Mouse (Mus musculus) neural tube, embryonic 11.5 days (tissue): ENCODE measurements around the gene Epas1. TPM values are rescaled to one million over a fixed set of nuclear protein-coding genes. Genes with fewer than 3 reads are reported as not detected.

Source experiments
- ATAC-seq: fragments of 200-750 bp; cut with Nextera tagmentation; 2 replicates; pipeline ENCODE4 v1.8.0; 2017; ENCODE audit warnings: moderate number of reproducible peaks, mild to moderate bottlenecking, moderate TSS enrichment, moderate library complexity; ENCODE audit not compliant: insufficient read depth, low FRiP score, low TSS enrichment
- DNase-seq: peaks from one replicate; pipeline ENCODE4 v3.0.0-alpha.2; 2015; ENCODE audit warnings: low spot score
- H3K27ac ChIP-seq: fragments of 300-500 bp; sonication (generic); 2 replicates; pipeline ENCODE4 v1.5.1; 2014; ENCODE audit warnings: low read depth, mild to moderate bottlenecking, low read length
- H3K27me3 ChIP-seq: fragments of 300-500 bp; sonication (generic); 2 replicates; pipeline ENCODE4 v1.6.1; 2014; ENCODE audit warnings: mild to moderate bottlenecking, low read length, mixed read lengths; ENCODE audit not compliant: control insufficient read depth, insufficient read depth
- H3K36me3 ChIP-seq: fragments of 300-500 bp; sonication (generic); 2 replicates; pipeline ENCODE4 v1.6.1; 2014; ENCODE audit warnings: mild to moderate bottlenecking, low read length, moderate library complexity, mixed read lengths; ENCODE audit not compliant: control insufficient read depth, insufficient read depth
- H3K4me1 ChIP-seq: fragments of 300-500 bp; sonication (generic); 2 replicates; pipeline ENCODE4 v1.6.1; 2014; ENCODE audit warnings: low read length, mixed read lengths; ENCODE audit not compliant: control insufficient read depth, insufficient read depth
- H3K4me2 ChIP-seq: fragments of 300-500 bp; sonication (generic); 2 replicates; pipeline ENCODE4 v1.6.1; 2014; ENCODE audit warnings: low read depth, mild to moderate bottlenecking, moderate library complexity
- H3K4me3 ChIP-seq: fragments of 300-500 bp; sonication (generic); 2 replicates; pipeline ENCODE4 v1.5.1; 2014; ENCODE audit warnings: low read depth, low read length
- H3K9ac ChIP-seq: fragments of 300-500 bp; sonication (generic); 2 replicates; pipeline ENCODE4 v1.6.1; 2014; ENCODE audit warnings: mild to moderate bottlenecking, low read length
- H3K9me3 ChIP-seq: fragments of 300-500 bp; sonication (generic); 2 replicates; pipeline ENCODE4 v1.6.1; 2016; ENCODE audit warnings: low read length; ENCODE audit not compliant: control insufficient read depth
- WGBS: fragments of 180-500 bp; shearing (Covaris S2); extraction: QIAGEN DNeasy Blood & Tissue Kit; methylation state at CpG from one replicate; pipeline ENCODE4 v1.1.7; 2014; 5-methylcytosine and 5-hydroxymethylcytosine counted together
- polyA plus RNA-seq: library from polyadenylated mRNA; unstranded; fragments of >200 nt; fragmentation: Nextera tagmentation; extraction: Ambion mirVana; gene quantifications from 2 replicates; pipeline ENCODE4 v1.2.1, GENCODE M21; 2014

Epas1 gene
- polyA plus RNA-seq, 1 experiment from 2014 or later, result 8.7 TPM

GRCm38 (mm10) chr17:86826376-86826775 lies 72.9 kb downstream of the Epas1 start:
- no peak for DNase-seq
- Histone ChIP-seq H3K4me2 (no peak overlapping the region), H3K27ac (no peak overlapping the region), H3K4me3 (no peak overlapping the region), H3K27me3 (no peaks in the 10 kb centered on the region), H3K36me3 (no peaks in the 10 kb centered on the region), H3K4me1 (no peaks in the 10 kb centered on the region), H3K9ac (no peak overlapping the region), H3K9me3 (no peaks in the 10 kb centered on the region)
- WGBS, result 94% methylated on average over 17 of the region's 17 CpGs
- no peak for ATAC-seq

DNA sequence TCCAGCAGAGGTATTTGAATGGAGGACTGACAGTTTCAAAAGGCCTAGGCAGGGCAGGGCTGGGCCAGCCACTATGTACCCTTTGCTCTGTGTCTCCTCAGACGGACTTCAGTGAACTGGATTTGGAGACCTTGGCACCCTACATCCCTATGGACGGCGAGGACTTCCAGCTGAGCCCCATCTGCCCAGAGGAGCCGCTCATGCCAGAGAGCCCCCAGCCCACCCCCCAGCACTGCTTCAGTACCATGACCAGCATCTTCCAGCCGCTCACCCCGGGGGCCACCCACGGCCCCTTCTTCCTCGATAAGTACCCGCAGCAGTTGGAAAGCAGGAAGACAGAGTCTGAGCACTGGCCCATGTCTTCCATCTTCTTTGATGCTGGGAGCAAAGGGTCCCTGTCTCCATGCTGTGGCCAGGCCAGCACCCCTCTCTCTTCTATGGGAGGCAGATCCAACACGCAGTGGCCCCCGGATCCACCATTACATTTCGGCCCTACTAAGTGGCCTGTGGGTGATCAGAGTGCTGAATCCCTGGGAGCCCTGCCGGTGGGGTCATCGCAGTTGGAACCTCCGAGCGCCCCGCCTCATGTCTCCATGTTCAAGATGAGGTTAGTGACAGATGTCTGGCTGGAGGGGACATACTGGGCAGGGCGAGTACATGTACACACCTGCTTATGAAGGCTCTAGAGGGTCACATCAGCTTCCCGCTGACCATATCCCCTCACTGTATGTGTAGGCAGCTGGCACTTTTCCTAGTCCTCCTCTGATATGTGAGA lies 74.1 kb downstream of the Epas1 start:
- no peaks in the 10 kb centered on the region for H3K4me1 ChIP-seq
- 89% methylated on average over 19 of the region's 19 CpGs for WGBS
- no peak overlapping the region for H3K4me2 ChIP-seq
- no peaks in the 10 kb centered on the region for H3K27me3 ChIP-seq
- H3K9me3 ChIP-seq, result no peaks in the 10 kb centered on the region
- DNase-seq (no peak), ATAC-seq (no peak)
- H3K27ac ChIP-seq, result no peak overlapping the region
- no peak overlapping the region for H3K9ac ChIP-seq
- no peak overlapping the region for H3K4me3 ChIP-seq
- no peaks in the 10 kb centered on the region for H3K36me3 ChIP-seq

- WGBS, result 94% methylated on average over 11 of the region's 11 CpGs
- Histone ChIP-seq H3K4me2 (no peak overlapping the region), H3K36me3 (no peaks in the 10 kb centered on the region), H3K4me3 (no peak overlapping the region), H3K4me1 (no peaks in the 10 kb centered on the region), H3K27ac (no peak overlapping the region), H3K9me3 (no peaks in the 10 kb centered on the region), H3K9ac (no peak overlapping the region), H3K27me3 (no peaks in the 10 kb centered on the region)
- ATAC-seq (no peak), DNase-seq (no peak)
Measured at GRCm38 (mm10) chr17:86828500-86828899, 75.0 kb downstream of the Epas1 start.

DNA sequence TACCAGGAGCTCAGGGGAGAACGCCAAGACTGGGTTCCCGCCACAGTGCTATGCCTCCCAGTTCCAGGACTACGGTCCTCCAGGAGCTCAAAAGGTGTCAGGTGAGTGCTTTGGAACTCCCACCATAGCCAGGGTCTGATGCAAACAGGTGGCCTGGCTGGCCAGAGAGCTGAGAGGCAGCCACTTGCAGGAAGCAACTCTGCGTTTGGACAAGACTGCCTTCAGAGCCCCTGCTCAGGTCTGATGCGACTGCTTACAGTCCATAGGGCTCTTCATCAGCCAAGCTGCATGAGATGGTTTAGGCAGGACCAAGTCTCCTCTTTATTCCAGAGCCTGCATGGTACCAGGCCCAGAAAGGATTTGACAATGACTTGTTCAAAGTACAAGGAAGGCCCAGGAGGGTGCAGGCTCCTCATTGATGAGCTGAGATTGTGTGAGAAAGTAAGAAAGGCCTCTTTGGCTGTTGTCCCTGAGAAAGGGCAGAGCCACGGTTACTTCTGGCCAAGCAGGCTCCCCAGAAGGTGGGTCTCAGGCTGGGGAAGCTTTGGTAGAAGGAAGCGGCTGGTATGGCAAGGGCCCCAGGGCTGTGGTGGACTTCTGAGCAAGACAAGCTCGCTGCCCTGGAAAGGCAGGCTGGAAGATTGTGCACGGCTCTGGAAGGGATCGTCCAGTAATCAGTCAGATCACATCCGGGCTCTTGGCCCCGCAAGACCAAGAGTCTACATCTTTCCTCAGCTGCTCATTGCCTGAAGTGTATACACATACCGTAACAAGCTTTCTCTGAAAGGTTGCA lies 76.1 kb downstream of the Epas1 start:
- Histone ChIP-seq H3K27me3 (no peaks in the 10 kb centered on the region), H3K4me1 (no peaks in the 10 kb centered on the region), H3K9ac (no peak overlapping the region), H3K4me2 (no peak overlapping the region), H3K4me3 (no peak overlapping the region), H3K36me3 (no peaks in the 10 kb centered on the region), H3K27ac (no peak overlapping the region), H3K9me3 (no peaks in the 10 kb centered on the region)
- no peak for ATAC-seq
- DNase-seq, result no peak
- WGBS, result 87% methylated on average over 13 of the region's 13 CpGs

GRCm38 (mm10) chr17:86830893-86831292 lies 77.4 kb downstream of the Epas1 start:
- Histone ChIP-seq H3K27me3 (no peaks in the 10 kb centered on the region), H3K4me3 (no peak overlapping the region), H3K9ac (no peak overlapping the region), H3K27ac (no peak overlapping the region), H3K4me2 (no peak overlapping the region), H3K4me1 (no peaks in the 10 kb centered on the region), H3K36me3 (no peaks in the 10 kb centered on the region), H3K9me3 (no peaks in the 10 kb centered on the region)
- WGBS, result 88% methylated on average over 12 of the region's 12 CpGs
- no peak for DNase-seq
- ATAC-seq, result no peak

DNA sequence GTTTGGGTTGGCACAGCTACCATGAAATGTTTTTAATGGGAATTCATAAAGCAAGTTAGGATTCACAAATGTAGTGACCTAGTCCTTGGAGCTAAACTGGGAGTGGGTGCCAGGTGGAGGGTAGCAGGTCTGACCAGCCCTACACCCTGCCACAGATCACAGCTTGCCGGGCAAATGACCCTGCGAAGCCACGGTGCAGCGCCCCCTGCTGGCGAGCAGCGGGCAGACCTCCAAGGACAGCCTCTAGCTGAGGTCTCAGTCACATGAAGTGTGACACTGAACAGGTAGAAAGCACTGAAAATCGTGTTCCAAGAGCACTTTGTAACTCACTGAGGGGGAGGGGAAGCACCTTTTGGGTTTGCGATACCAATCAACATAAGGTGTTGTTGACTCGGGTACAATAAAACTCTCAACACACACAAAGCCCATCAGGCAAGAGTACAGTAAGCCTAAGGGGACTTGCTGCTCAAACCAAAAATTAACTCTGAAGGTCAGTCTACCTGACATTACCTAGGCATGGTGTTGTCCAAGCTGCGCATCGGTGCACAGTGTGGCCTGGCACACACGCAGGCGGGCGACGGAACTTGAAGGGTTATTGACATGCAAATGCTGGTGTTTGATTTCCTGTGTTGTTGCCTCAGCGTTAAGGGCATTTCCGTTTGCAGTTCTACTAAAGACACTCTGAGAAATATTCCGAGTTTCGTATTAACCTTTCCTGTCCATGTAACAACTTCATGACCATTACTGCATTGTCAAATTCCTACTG lies 79.2 kb downstream of the Epas1 start:
- H3K9ac ChIP-seq, result no peak overlapping the region
- DNase-seq, result peak; percentile 2
- no peak overlapping the region for H3K27ac ChIP-seq
- H3K27me3 ChIP-seq, result no peaks in the 10 kb centered on the region
- no peak overlapping the region for H3K4me3 ChIP-seq
- no peak for ATAC-seq
- H3K9me3 ChIP-seq, result no peaks in the 10 kb centered on the region
- H3K4me2 ChIP-seq, result no peak overlapping the region
- no peaks in the 10 kb centered on the region for H3K4me1 ChIP-seq
- WGBS, result 68% methylated on average over 19 of the region's 19 CpGs
- no peaks in the 10 kb centered on the region for H3K36me3 ChIP-seq

- Histone ChIP-seq H3K4me3 (no peak overlapping the region), H3K36me3 (no peaks in the 10 kb centered on the region), H3K27me3 (no peaks in the 10 kb centered on the region), H3K9me3 (no peaks in the 10 kb centered on the region), H3K27ac (no peak overlapping the region), H3K9ac (no peak overlapping the region), H3K4me2 (no peak overlapping the region), H3K4me1 (no peaks in the 10 kb centered on the region)
- peak; percentile 3 for DNase-seq
- no peak for ATAC-seq
- 96% methylated on average over 10 of the region's 10 CpGs for WGBS
Measured at GRCm38 (mm10) chr17:86833945-86834344, 80.4 kb downstream of the Epas1 start.

DNA sequence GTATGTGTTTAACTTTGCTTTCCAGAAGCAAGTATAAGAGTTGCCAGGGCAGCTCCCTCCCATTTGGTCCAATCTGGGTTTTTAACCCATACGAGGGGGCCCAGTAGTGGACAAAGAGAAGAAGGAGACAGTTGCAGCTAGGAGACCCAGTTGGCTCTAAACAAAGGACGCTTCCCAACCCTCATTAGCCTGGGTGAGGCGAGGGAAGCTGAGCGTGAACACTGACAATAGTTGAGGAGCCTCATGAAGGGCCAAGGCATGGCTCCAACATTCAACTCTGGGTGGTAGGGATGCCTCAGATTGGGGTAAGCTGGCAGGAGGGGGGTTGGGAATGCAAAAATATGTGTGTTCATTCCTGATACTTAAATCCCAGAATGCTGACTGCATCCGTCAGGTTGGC lies 85.8 kb downstream of the Epas1 start:
- WGBS, result 75% methylated on average over 5 of the region's 5 CpGs
- H3K9ac ChIP-seq, result no peak overlapping the region
- no peaks in the 10 kb centered on the region for H3K4me1 ChIP-seq
- no peak for ATAC-seq
- DNase-seq, result no peak
- H3K27me3 ChIP-seq, result no peaks in the 10 kb centered on the region
- H3K9me3 ChIP-seq, result no peaks in the 10 kb centered on the region
- H3K36me3 ChIP-seq, result no peaks in the 10 kb centered on the region
- H3K4me3 ChIP-seq, result no peak overlapping the region
- no peak overlapping the region for H3K4me2 ChIP-seq
- no peak overlapping the region for H3K27ac ChIP-seq
